In genomic region chr16:43072818-43073594, GRCm38 (mm10) we compare ENCODE assay signal across 17 mouse cellular contexts.
DNase-seq lines count a peak whose midpoint lies in the region; ATAC-seq and TF ChIP-seq lines count a peak whose summit lies in the region.
"Had no signal": no experiment of that assay in that cellular context is flagged by ENCODE, and none has a peak within 500 bp of the region (broad histone marks: within the 10 kb centered on the region; RNA-seq: fewer than 3 reads in every experiment).

No protein-coding gene starts in this region.

- no peak for TF ChIP-seq EP300 in heart, adult 2 months (IDR thresholded peaks at IDR 0.05; ENCODE audit: insufficient read depth, low read depth, low read length)

- TF ChIP-seq CTCF in heart, adult 2 months (IDR thresholded peaks at IDR 0.05), result no peak
- TF ChIP-seq CTCF in midbrain, postnatal 0 days (IDR thresholded peaks at IDR 0.05), result no peak

- no peak overlapping the region for H3K9ac ChIP-seq in heart, embryonic 16.5 days (ENCODE audit: low read length)
- H3K9ac ChIP-seq in heart, adult 2 months (ENCODE audit: low read depth, low read length), result no peak overlapping the region
- H3K9ac ChIP-seq in midbrain, embryonic 14.5 days (replicated peaks; ENCODE audit: low read length), result no peak overlapping the region
- no peak overlapping the region for H3K9ac ChIP-seq in midbrain, postnatal 0 days (replicated peaks; ENCODE audit: low read length, poor library complexity, severe bottlenecking)
- H3K9ac ChIP-seq: heart, embryonic 12.5 days; liver, embryonic 15.5 days had no signal

- H3K9me3 ChIP-seq in heart, embryonic 16.5 days (replicated peaks; ENCODE audit: control insufficient read depth, low read length), result no peaks in the 10 kb centered on the region
- no peaks in the 10 kb centered on the region for H3K9me3 ChIP-seq in midbrain, embryonic 14.5 days (ENCODE audit: control insufficient read depth, low read length)
- H3K9me3 ChIP-seq in midbrain, postnatal 0 days (ENCODE audit: low read length), result no peaks in the 10 kb centered on the region
- H3K9me3 ChIP-seq: heart, embryonic 12.5 days; liver, embryonic 15.5 days had no signal

- no peaks in the 10 kb centered on the region for H3K27me3 ChIP-seq in heart, embryonic 16.5 days (ENCODE audit: control insufficient read depth, insufficient read depth, low read length)
- H3K27me3 ChIP-seq in heart, adult 2 months (ENCODE audit: control insufficient read depth, insufficient read depth, low read length), result no peaks in the 10 kb centered on the region
- H3K27me3 ChIP-seq in midbrain, embryonic 14.5 days (ENCODE audit: control insufficient read depth, insufficient read depth, low read length), result no peaks in the 10 kb centered on the region
- H3K27me3 ChIP-seq in midbrain, postnatal 0 days (ENCODE audit: insufficient read depth, low read length), result no peaks in the 10 kb centered on the region
- H3K27me3 ChIP-seq: heart, embryonic 12.5 days; liver, embryonic 15.5 days had no signal

- no peak overlapping the region for H3K4me3 ChIP-seq in heart, embryonic 16.5 days (ENCODE audit: low read length)
- H3K4me3 ChIP-seq in heart, adult 2 months, result no peak overlapping the region
- H3K4me3 ChIP-seq in midbrain, embryonic 14.5 days (replicated peaks; ENCODE audit: low read depth, low read length), result no peak overlapping the region
- no peak overlapping the region for H3K4me3 ChIP-seq in midbrain, postnatal 0 days (ENCODE audit: low read depth, low read length)
- H3K4me3 ChIP-seq: heart, embryonic 12.5 days; liver, embryonic 15.5 days had no signal

- H3K4me2 ChIP-seq in heart, embryonic 16.5 days (ENCODE audit: low read depth, low read length), result peak overlapping the region; percentile 21; the same call in 1 of the 2 replicates
- no peak overlapping the region for H3K4me2 ChIP-seq in midbrain, embryonic 14.5 days (ENCODE audit: low read length)
- no peak overlapping the region for H3K4me2 ChIP-seq in midbrain, postnatal 0 days (ENCODE audit: low read depth, low read length, poor library complexity, severe bottlenecking)
- H3K4me2 ChIP-seq: heart, embryonic 12.5 days; liver, embryonic 15.5 days had no signal

- peaks cover 3% of the 10 kb centered on the region; the same call in 1 of the 2 replicates for H3K4me1 ChIP-seq in heart, embryonic 16.5 days (ENCODE audit: control insufficient read depth, insufficient read depth, low read length)
- peaks cover 4% of the 10 kb centered on the region for H3K4me1 ChIP-seq in heart, adult 2 months (ENCODE audit: control insufficient read depth, insufficient read depth, low read length)
- no peaks in the 10 kb centered on the region for H3K4me1 ChIP-seq in midbrain, embryonic 14.5 days (ENCODE audit: control insufficient read depth, insufficient read depth, low read length)
- no peaks in the 10 kb centered on the region for H3K4me1 ChIP-seq in midbrain, postnatal 0 days (ENCODE audit: insufficient read depth, low read length)
- H3K4me1 ChIP-seq: heart, embryonic 12.5 days; liver, embryonic 15.5 days had no signal

- TF ChIP-seq POLR2A in heart, adult 2 months (IDR thresholded peaks at IDR 0.05; ENCODE audit: insufficient read depth, low read depth, low read length), result no peak

- H3K27ac ChIP-seq in heart, embryonic 16.5 days (ENCODE audit: low read length), result no peak overlapping the region
- H3K27ac ChIP-seq in heart, adult 2 months, result no peak overlapping the region
- H3K27ac ChIP-seq in midbrain, embryonic 14.5 days (replicated peaks; ENCODE audit: low read depth, low read length), result no peak overlapping the region
- no peak overlapping the region for H3K27ac ChIP-seq in midbrain, postnatal 0 days (ENCODE audit: low read depth, low read length)
- H3K27ac ChIP-seq: hindbrain, postnatal 0 days; liver, embryonic 15.5 days; macrophage had no signal

- no peak for DNase-seq in heart, adult 2 months
- peak; percentile 20 for DNase-seq in kidney, postnatal 10 days
- DNase-seq in kidney, adult 11 months, result no peak
- DNase-seq in midbrain, embryonic 14.5 days, result peak; percentile 27
- no peak for DNase-seq in midbrain, postnatal 0 days (ENCODE audit: low spot score)
- peak; percentile 65 for DNase-seq in retina, postnatal 1 day
- DNase-seq in cerebellum, adult 11-12 months, result no peak
- DNase-seq: adrenal gland, postnatal 14 days; B cell, adult 2 months; cerebellum, postnatal 36 days; gastrocnemius, postnatal 14 days; right cerebral cortex, postnatal 4 days had no signal

- no peaks in the 10 kb centered on the region for H3K36me3 ChIP-seq in heart, embryonic 16.5 days (ENCODE audit: control insufficient read depth, insufficient read depth)
- peaks cover 2% of the 10 kb centered on the region; the same call in 1 of the 2 replicates for H3K36me3 ChIP-seq in heart, adult 2 months (ENCODE audit: control insufficient read depth, insufficient read depth, low read length)
- H3K36me3 ChIP-seq in midbrain, embryonic 14.5 days (ENCODE audit: control insufficient read depth, insufficient read depth, low read length), result no peaks in the 10 kb centered on the region
- no peaks in the 10 kb centered on the region for H3K36me3 ChIP-seq in midbrain, postnatal 0 days (ENCODE audit: insufficient read depth, low read length)
- H3K36me3 ChIP-seq: heart, embryonic 12.5 days; liver, embryonic 15.5 days had no signal

- 67% methylated on average over 5 of the region's 5 CpGs for WGBS in heart, embryonic 16.5 days
- WGBS in heart, adult 2 months, result 71% methylated on average over 5 of the region's 5 CpGs
- WGBS in midbrain, embryonic 14.5 days, result 78% methylated on average over 5 of the region's 5 CpGs
- 75% methylated on average over 5 of the region's 5 CpGs for WGBS in midbrain, postnatal 0 days

- 0 out of 2 replicates have a peak, but pooled peaks have one; percentile 49 for ATAC-seq in heart, embryonic 16.5 days (replicated peaks; ENCODE audit: extremely low read depth, insufficient read depth, low FRiP score)
- ATAC-seq in midbrain, embryonic 14.5 days (ENCODE audit: low FRiP score, low TSS enrichment), result no peak
- no peak for ATAC-seq in midbrain, postnatal 0 days (ENCODE audit: low FRiP score)
- ATAC-seq: hindbrain, postnatal 0 days had no signal

- intact Hi-C loops in heart, adult 2 months (cut with DNase I), result no loop called here

- H3K79me2 ChIP-seq in heart, adult 2 months (replicated peaks; ENCODE audit: control insufficient read depth, insufficient read depth, low read length), result no peaks in the 10 kb centered on the region

Comparison
In these comparisons a context has a peak if more than half of its experiments do, and no peak if none do; other contexts are left out.
1. DNase-seq: peak in kidney, postnatal 10 days (single experiment), midbrain, embryonic 14.5 days (single experiment) and retina, postnatal 1 day (single experiment); none in heart, adult 2 months (0 of 2), kidney, adult 11 months (single experiment), midbrain, postnatal 0 days (single experiment) and cerebellum, adult 11-12 months (single experiment).